In the genomic region with DNA sequence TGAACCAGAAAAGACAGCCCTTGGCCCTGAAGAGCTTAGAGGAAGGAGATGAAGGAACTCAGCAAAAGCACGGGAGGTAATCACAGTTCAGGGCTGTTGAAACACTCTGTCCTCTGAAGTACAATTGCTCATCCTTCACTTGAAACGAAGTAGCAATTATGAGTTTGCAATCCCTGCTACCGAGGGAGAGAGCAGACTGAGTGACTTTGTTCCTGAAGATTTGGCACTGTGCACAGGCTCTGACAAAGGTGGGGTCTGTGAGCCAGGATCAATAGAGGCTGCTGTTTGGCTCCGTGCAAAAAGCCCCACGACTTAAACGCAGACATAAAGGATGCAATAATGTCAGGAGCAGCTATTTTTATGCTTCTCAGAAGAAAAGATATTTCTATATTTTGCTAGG, we compare ENCODE assay signal across 21 mouse cellular contexts. TPM values are rescaled to one million over a fixed set of nuclear protein-coding genes. Genes with fewer than 3 reads are reported as not detected.
DNase-seq lines count a peak whose midpoint lies in the region; ATAC-seq lines count a peak whose summit lies in the region.
"Had no signal": no experiment of that assay in that cellular context is flagged by ENCODE, and none has a peak within 500 bp of the region (broad histone marks: within the 10 kb centered on the region; RNA-seq: fewer than 3 reads in every experiment).

No protein-coding gene starts in this region.

- 13% methylated on average over 6 of the region's 6 CpGs for WGBS in forebrain, embryonic 14.5 days
- WGBS in forebrain, embryonic 12.5 days = 37% methylated on average over 6 of the region's 6 CpGs
- 51% methylated on average over 6 of the region's 6 CpGs for WGBS in hindbrain, embryonic 13.5 days
- WGBS in hindbrain, embryonic 11.5 days = 72% methylated on average over 6 of the region's 6 CpGs
- 68% methylated on average over 6 of the region's 6 CpGs for WGBS in midbrain, embryonic 11.5 days
- 69% methylated on average over 6 of the region's 6 CpGs for WGBS in midbrain, embryonic 10.5 days
- WGBS in midbrain, embryonic 15.5 days = 35% methylated on average over 6 of the region's 6 CpGs

- ATAC-seq in forebrain, embryonic 14.5 days = peak; percentile 34; the same call in 1 of the 2 replicates
- ATAC-seq in forebrain, embryonic 12.5 days (ENCODE audit: low FRiP score) = no peak
- ATAC-seq in hindbrain, embryonic 13.5 days (ENCODE audit: low FRiP score) = no peak
- no peak for ATAC-seq in hindbrain, embryonic 11.5 days (ENCODE audit: low FRiP score)
- no peak for ATAC-seq in midbrain, embryonic 11.5 days (ENCODE audit: low FRiP score)
- ATAC-seq in midbrain, embryonic 15.5 days (replicated peaks) = 0 out of 2 replicates have a peak, but pooled peaks have one; percentile 37
- ATAC-seq: CD4-positive, CD25-positive, alpha-beta regulatory T cell, adult 4 months; intestine, embryonic 15.5 days had no signal

- H3K9me3 ChIP-seq in forebrain, embryonic 14.5 days (replicated peaks; ENCODE audit: control insufficient read depth, low read length) = no peaks in the 10 kb centered on the region; the same call in 1 of the 2 replicates
- no peaks in the 10 kb centered on the region for H3K9me3 ChIP-seq in forebrain, embryonic 12.5 days
- H3K9me3 ChIP-seq in hindbrain, embryonic 13.5 days = 0 out of 2 replicates have a peak, but pooled peaks cover 4% of the 10 kb centered on the region
- H3K9me3 ChIP-seq in hindbrain, embryonic 11.5 days (ENCODE audit: control insufficient read depth, low read length) = no peaks in the 10 kb centered on the region
- H3K9me3 ChIP-seq in midbrain, embryonic 11.5 days (ENCODE audit: control insufficient read depth, low read length) = no peaks in the 10 kb centered on the region
- H3K9me3 ChIP-seq in midbrain, embryonic 10.5 days (replicated peaks) = no peaks in the 10 kb centered on the region
- H3K9me3 ChIP-seq in midbrain, embryonic 15.5 days = no peaks in the 10 kb centered on the region
- H3K9me3 ChIP-seq: embryonic facial prominence, embryonic 12.5 days; G1E; heart, embryonic 13.5 days; intestine, embryonic 15.5 days had no signal

- no peak overlapping the region for H3K4me2 ChIP-seq in forebrain, embryonic 14.5 days (ENCODE audit: low read length)
- H3K4me2 ChIP-seq in forebrain, embryonic 12.5 days = no peak overlapping the region
- no peak overlapping the region for H3K4me2 ChIP-seq in hindbrain, embryonic 13.5 days
- no peak overlapping the region for H3K4me2 ChIP-seq in hindbrain, embryonic 11.5 days (replicated peaks; ENCODE audit: low read depth, low read length)
- H3K4me2 ChIP-seq in midbrain, embryonic 11.5 days = no peak overlapping the region
- no peak overlapping the region for H3K4me2 ChIP-seq in midbrain, embryonic 15.5 days
- H3K4me2 ChIP-seq: embryonic facial prominence, embryonic 12.5 days; heart, embryonic 13.5 days; intestine, embryonic 15.5 days had no signal

- H3K4me3 ChIP-seq in forebrain, embryonic 14.5 days (ENCODE audit: low read depth, low read length) = no peak overlapping the region
- H3K4me3 ChIP-seq in forebrain, embryonic 12.5 days (replicated peaks) = no peak overlapping the region
- H3K4me3 ChIP-seq in hindbrain, embryonic 13.5 days = no peak overlapping the region
- no peak overlapping the region for H3K4me3 ChIP-seq in hindbrain, embryonic 11.5 days (ENCODE audit: low read depth, low read length)
- H3K4me3 ChIP-seq in midbrain, embryonic 11.5 days (ENCODE audit: low read depth, low read length) = no peak overlapping the region
- H3K4me3 ChIP-seq in midbrain, embryonic 10.5 days = no peak overlapping the region
- H3K4me3 ChIP-seq in midbrain, embryonic 15.5 days = no peak overlapping the region
- H3K4me3 ChIP-seq: embryonic facial prominence, embryonic 12.5 days; heart, embryonic 13.5 days; intestine, embryonic 15.5 days had no signal

- H3K4me1 ChIP-seq in forebrain, embryonic 14.5 days (ENCODE audit: control insufficient read depth, insufficient read depth, low read length) = peaks cover 4% of the 10 kb centered on the region; the same call in 1 of the 2 replicates
- peaks cover 5% of the 10 kb centered on the region for H3K4me1 ChIP-seq in forebrain, embryonic 12.5 days
- H3K4me1 ChIP-seq in hindbrain, embryonic 13.5 days (replicated peaks) = peaks cover 10% of the 10 kb centered on the region; the same call in 1 of the 2 replicates
- no peaks in the 10 kb centered on the region for H3K4me1 ChIP-seq in hindbrain, embryonic 11.5 days (replicated peaks; ENCODE audit: control insufficient read depth, insufficient read depth, low read length)
- no peaks in the 10 kb centered on the region for H3K4me1 ChIP-seq in midbrain, embryonic 11.5 days (ENCODE audit: control insufficient read depth, insufficient read depth, low read length)
- 0 out of 2 replicates have a peak, but pooled peaks cover 2% of the 10 kb centered on the region for H3K4me1 ChIP-seq in midbrain, embryonic 10.5 days
- peaks cover 10% of the 10 kb centered on the region for H3K4me1 ChIP-seq in midbrain, embryonic 15.5 days
- H3K4me1 ChIP-seq: embryonic facial prominence, embryonic 12.5 days; intestine, embryonic 15.5 days had no signal

- no peaks in the 10 kb centered on the region for H3K36me3 ChIP-seq in forebrain, embryonic 14.5 days (ENCODE audit: control insufficient read depth, insufficient read depth, low read length)
- no peaks in the 10 kb centered on the region for H3K36me3 ChIP-seq in forebrain, embryonic 12.5 days (replicated peaks)
- no peaks in the 10 kb centered on the region for H3K36me3 ChIP-seq in hindbrain, embryonic 13.5 days
- H3K36me3 ChIP-seq in hindbrain, embryonic 11.5 days (ENCODE audit: control insufficient read depth, insufficient read depth, low read length) = no peaks in the 10 kb centered on the region
- no peaks in the 10 kb centered on the region for H3K36me3 ChIP-seq in midbrain, embryonic 11.5 days (ENCODE audit: control insufficient read depth, insufficient read depth, low read length)
- H3K36me3 ChIP-seq in midbrain, embryonic 10.5 days = no peaks in the 10 kb centered on the region
- H3K36me3 ChIP-seq in midbrain, embryonic 15.5 days (replicated peaks) = no peaks in the 10 kb centered on the region
- H3K36me3 ChIP-seq: embryonic facial prominence, embryonic 12.5 days; G1E; heart, embryonic 13.5 days; intestine, embryonic 15.5 days had no signal

- 0 out of 2 replicates have a peak overlapping the region, but pooled peaks have one; percentile 8 for H3K9ac ChIP-seq in forebrain, embryonic 14.5 days (ENCODE audit: low read length)
- no peak overlapping the region for H3K9ac ChIP-seq in forebrain, embryonic 12.5 days
- H3K9ac ChIP-seq in hindbrain, embryonic 13.5 days = 0 out of 2 replicates have a peak overlapping the region, but pooled peaks have one; percentile 35
- H3K9ac ChIP-seq in hindbrain, embryonic 11.5 days (ENCODE audit: low read depth, low read length) = no peak overlapping the region
- no peak overlapping the region for H3K9ac ChIP-seq in midbrain, embryonic 11.5 days (ENCODE audit: low read length)
- no peak overlapping the region for H3K9ac ChIP-seq in midbrain, embryonic 15.5 days
- H3K9ac ChIP-seq: embryonic facial prominence, embryonic 12.5 days; heart, embryonic 13.5 days; intestine, embryonic 15.5 days had no signal

- no peaks in the 10 kb centered on the region for H3K27me3 ChIP-seq in forebrain, embryonic 14.5 days (replicated peaks; ENCODE audit: control insufficient read depth, insufficient read depth, low read length)
- H3K27me3 ChIP-seq in forebrain, embryonic 12.5 days = no peaks in the 10 kb centered on the region
- H3K27me3 ChIP-seq in hindbrain, embryonic 13.5 days = no peaks in the 10 kb centered on the region
- H3K27me3 ChIP-seq in hindbrain, embryonic 11.5 days (ENCODE audit: control insufficient read depth, insufficient read depth, low read length) = no peaks in the 10 kb centered on the region
- H3K27me3 ChIP-seq in midbrain, embryonic 11.5 days (ENCODE audit: control insufficient read depth, insufficient read depth, low read length) = no peaks in the 10 kb centered on the region
- H3K27me3 ChIP-seq in midbrain, embryonic 10.5 days (ENCODE audit: low read depth, poor library complexity, severe bottlenecking) = no peaks in the 10 kb centered on the region
- no peaks in the 10 kb centered on the region for H3K27me3 ChIP-seq in midbrain, embryonic 15.5 days (replicated peaks)
- H3K27me3 ChIP-seq: embryonic facial prominence, embryonic 12.5 days; intestine, embryonic 15.5 days had no signal

- DNase-seq in forebrain, embryonic 14.5 days (ENCODE audit: low spot score) = peak; percentile 59
- no peak for DNase-seq in hindbrain, embryonic 11.5 days (ENCODE audit: low spot score)
- DNase-seq in midbrain, embryonic 11.5 days (ENCODE audit: low spot score, missing footprints) = peak; percentile 23
- DNase-seq in midbrain, embryonic 10.5 days (ENCODE audit: low spot score) = no peak
- no peak for DNase-seq in lung, postnatal 4 days
- DNase-seq: adrenal gland, adult 8-10 months; adrenal gland, postnatal 36 days; B cell, adult 2 months; cerebellum, adult 11-12 months; cerebellum, adult 9-10 months; cerebellum, postnatal 25 days; gastrocnemius, postnatal 36 days; heart, postnatal 4 days had no signal

- H3K27ac ChIP-seq in forebrain, embryonic 14.5 days (ENCODE audit: low read depth, low read length) = no peak overlapping the region
- H3K27ac ChIP-seq in forebrain, embryonic 12.5 days = no peak overlapping the region
- no peak overlapping the region for H3K27ac ChIP-seq in hindbrain, embryonic 13.5 days
- no peak overlapping the region for H3K27ac ChIP-seq in hindbrain, embryonic 11.5 days (ENCODE audit: low read depth, low read length)
- H3K27ac ChIP-seq in midbrain, embryonic 11.5 days (ENCODE audit: low read depth, low read length) = no peak overlapping the region
- no peak overlapping the region for H3K27ac ChIP-seq in midbrain, embryonic 10.5 days (replicated peaks)
- H3K27ac ChIP-seq in midbrain, embryonic 15.5 days = 0 out of 2 replicates have a peak overlapping the region, but pooled peaks have one; percentile 19
- H3K27ac ChIP-seq: embryonic facial prominence, embryonic 12.5 days; heart, embryonic 13.5 days; intestine, embryonic 15.5 days had no signal

RNA-seq across cellular contexts. Expression of a gene that starts 30.1 kb away (rescaled TPM):
- polyA plus RNA-seq in forebrain, embryonic 14.5 days (2014; fragmentation: Nextera tagmentation; extraction: Ambion mirVana) = 0.55 and 0.69 TPM in 2 replicates
- 0.38 and 0.41 TPM in 2 replicates for polyA plus RNA-seq in forebrain, embryonic 12.5 days (2016; fragmentation: Nextera tagmentation; extraction: Ambion mirVana)
- polyA plus RNA-seq in hindbrain, embryonic 13.5 days (2015; fragmentation: Nextera tagmentation; extraction: Ambion mirVana) = 3.5 and 3.6 TPM in 2 replicates
- 0.34 and 0.54 TPM in 2 replicates for polyA plus RNA-seq in hindbrain, embryonic 11.5 days (2014; fragmentation: Nextera tagmentation; extraction: Ambion mirVana)
- polyA plus RNA-seq in midbrain, embryonic 11.5 days (2014; fragmentation: Nextera tagmentation; extraction: Ambion mirVana) = 0.22 and 0.26 TPM in 2 replicates
- 0.23 and 0.30 TPM in 2 replicates for polyA plus RNA-seq in midbrain, embryonic 10.5 days (2016; fragmentation: Nextera tagmentation; extraction: Ambion mirVana)
- 2.1 and 2.9 TPM in 2 replicates for polyA plus RNA-seq in midbrain, embryonic 15.5 days (2015; fragmentation: Nextera tagmentation; extraction: Ambion mirVana)
- polyA plus RNA-seq: G1E had no signal

Comparison
In these comparisons a context has a peak if more than half of its experiments do, and no peak if none do; other contexts are left out.
1. ATAC-seq: peak in forebrain, embryonic 14.5 days (single experiment) and midbrain, embryonic 15.5 days (single experiment); none in forebrain, embryonic 12.5 days (single experiment), hindbrain, embryonic 13.5 days (single experiment), hindbrain, embryonic 11.5 days (single experiment) and midbrain, embryonic 11.5 days (single experiment).
2. DNase-seq: peak in forebrain, embryonic 14.5 days (single experiment) and midbrain, embryonic 11.5 days (single experiment); none in hindbrain, embryonic 11.5 days (single experiment), midbrain, embryonic 10.5 days (single experiment) and lung, postnatal 4 days (0 of 2).
3. H3K9ac ChIP-seq: peak in forebrain, embryonic 14.5 days (single experiment) and hindbrain, embryonic 13.5 days (single experiment); none in forebrain, embryonic 12.5 days (single experiment), hindbrain, embryonic 11.5 days (single experiment), midbrain, embryonic 11.5 days (single experiment) and midbrain, embryonic 15.5 days (single experiment).